Mouse (Mus musculus): ENCODE data around the gene Fbln7.

Fbln7 gene

GRCm38 (mm10) chr2:128871656-128872055 lies 8.9 kb downstream of the Fbln7 start:
- no peak for DNase-seq (ENCODE audit: low read depth in 2 of 2, low spot score in 2 of 2)

DNA sequence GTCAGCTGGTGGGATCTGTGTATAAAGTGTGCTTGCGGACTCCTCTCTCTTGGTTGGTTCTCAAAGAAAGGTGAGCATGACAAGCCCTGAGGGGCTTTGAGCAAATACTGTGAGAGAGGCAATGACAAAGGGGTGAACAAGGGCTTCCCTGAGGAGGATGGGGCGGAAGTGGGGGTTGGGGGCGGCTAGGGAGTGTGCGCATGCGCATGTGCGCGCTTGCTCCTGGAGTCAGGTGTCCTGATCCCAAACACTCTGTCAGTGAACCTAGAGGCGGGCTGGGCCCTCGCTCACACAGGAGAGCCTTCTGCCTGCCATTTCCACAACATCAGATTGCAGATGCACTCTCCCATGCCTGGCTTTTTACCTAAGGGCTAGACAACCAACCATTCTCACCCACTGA lies 9.5 kb downstream of the Fbln7 start:
- DNase-seq (ENCODE audit: low read depth in 2 of 2, low spot score in 2 of 2), result no peak

DNA sequence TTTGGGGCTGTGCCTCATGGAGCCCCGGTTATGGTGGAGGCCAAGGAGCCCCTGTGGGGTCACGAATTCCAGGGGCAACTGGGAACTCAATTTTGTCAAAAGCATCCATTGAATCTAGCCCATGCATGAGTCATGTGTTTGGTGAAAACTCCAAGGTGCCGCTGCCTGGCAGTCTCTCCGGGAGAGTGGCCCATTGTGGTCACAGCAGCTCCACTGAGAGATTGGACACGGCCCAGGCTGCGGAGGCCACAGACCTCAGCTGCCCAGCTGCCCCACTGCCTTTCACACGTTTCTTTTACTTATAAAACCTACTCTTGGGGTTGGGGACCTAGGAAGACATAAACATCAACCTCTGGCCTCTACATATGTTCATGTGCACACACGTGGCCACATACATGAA lies 12.7 kb downstream of the Fbln7 start:
- no peak for DNase-seq (ENCODE audit: low read depth in 2 of 2, low spot score in 2 of 2)

DNA sequence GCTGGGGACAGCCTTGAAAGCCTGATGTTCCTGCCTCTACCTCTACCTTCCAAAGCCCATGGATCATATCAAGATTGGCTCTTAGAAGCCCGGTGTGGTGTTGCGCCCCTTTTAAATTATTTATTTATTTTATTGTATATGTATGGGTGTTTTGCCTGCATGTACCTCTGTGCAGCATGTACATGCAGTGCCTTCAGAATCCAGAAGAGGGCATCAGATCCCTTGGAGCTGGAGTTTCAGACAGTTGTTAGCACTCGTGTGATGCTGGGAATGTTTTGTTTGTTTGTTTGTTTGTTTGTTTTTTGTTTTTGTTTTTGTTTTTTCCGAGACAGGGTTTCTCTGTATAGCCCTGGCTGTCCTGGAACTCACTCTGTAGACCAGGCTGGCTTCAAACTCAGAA lies 18.5 kb downstream of the Fbln7 start:
- peak in 1 of 2 experiments; percentile 16 for DNase-seq (ENCODE audit: low read depth in 2 of 2, low spot score in 2 of 2)

- DNase-seq (ENCODE audit: low read depth in 2 of 2, low spot score in 2 of 2), result no peak
Observed at GRCm38 (mm10) chr2:128885225-128885811, 22.5 kb downstream of the Fbln7 start.

DNA sequence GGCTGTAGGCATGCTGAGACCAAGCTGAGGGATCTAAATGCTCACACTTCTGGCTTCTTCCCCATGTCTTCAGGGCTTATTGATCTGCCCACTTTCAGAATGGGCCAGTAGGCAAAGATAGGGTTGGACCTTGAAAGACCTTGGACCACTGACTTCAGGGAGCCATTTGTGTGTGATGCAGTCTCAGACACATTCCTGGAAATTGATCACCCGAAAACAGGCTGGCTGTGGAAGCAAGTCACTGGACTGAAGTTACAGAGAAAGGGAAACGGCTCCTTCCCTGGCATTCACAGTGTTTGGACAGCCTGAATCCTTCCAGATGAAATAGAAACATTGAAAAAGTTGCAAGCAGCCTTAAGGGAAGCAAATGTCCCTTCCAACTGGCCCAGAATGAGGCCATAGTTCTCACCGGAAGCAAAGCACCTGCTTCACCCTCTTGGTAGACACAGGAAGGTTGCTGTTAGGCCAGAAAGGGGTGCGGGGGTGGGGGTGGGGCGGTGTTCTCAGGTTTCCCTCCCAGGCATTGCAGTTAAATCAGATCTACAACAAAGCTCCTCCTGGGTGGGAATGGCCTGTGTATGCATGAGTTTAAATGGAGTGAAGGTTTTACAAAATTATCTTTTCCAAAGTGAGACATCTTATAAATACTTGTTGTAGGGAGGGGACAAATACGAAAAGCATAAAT lies 25.2 kb downstream of the Fbln7 start:
- no peak for DNase-seq (ENCODE audit: low read depth in 2 of 2, low spot score in 2 of 2)

DNA sequence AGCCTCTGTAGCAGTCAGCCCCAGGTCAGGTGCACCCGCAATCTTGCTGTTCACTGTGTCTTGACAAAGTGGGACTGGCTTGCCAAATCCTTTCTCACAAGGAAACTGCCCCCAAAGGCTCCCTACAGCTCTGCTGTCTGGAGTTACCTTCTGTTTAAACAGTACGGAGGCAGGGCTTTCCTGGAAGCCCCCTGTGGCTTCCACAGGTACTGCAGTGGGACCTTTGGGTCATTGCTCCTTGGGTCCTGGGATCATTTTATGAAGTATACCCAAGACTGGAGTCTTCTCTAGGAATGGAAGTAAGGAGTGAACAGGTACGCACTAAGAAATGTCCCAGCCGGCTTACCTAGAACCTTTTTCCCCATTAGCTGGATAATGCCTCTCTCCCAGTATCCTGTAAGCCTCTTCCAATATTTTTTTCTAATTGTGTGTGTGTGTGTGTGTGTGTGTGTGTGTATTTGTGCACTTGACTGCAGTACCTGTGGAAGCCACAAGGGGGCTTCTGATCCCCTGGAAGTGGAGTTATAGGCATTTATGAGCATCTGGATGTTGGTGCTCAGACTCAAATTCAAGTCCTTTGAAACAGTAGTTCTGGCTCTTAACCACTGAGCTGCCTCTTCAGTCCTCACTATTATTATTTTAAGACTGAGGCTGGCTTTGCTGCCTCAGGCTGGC lies 28.0 kb downstream of the Fbln7 start:
- no peak for DNase-seq (ENCODE audit: low read depth in 2 of 2, low spot score in 2 of 2)

GRCm38 (mm10) chr2:128892180-128892721 lies 29.5 kb downstream of the Fbln7 start:
- DNase-seq (ENCODE audit: low read depth in 2 of 2, low spot score in 2 of 2), result no peak

GRCm38 (mm10) chr2:128902843-128903242 lies 40.1 kb downstream of the Fbln7 start:
- DNase-seq (ENCODE audit: low read depth in 2 of 2, low spot score in 2 of 2), result no peak

DNA sequence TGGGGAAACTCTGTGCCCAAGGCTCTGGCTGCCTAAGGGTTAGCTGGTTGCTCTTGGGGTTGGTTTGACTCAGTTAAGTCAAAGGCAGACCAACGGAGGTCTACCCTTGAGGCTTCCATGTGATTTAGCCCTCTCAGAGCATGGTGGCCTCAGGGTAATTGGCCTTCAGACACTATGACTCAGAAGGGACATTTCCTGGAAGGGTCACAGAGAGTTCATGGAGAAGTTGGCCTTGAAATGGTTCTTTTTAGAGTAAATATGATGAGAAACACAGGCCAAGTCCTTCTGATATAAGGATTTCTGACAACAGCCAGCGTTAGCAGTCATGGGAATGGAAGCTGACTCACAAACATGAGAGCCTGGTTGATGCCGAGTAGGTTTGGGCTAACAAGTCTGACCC lies 40.9 kb downstream of the Fbln7 start:
- no peak for DNase-seq (ENCODE audit: low read depth in 2 of 2, low spot score in 2 of 2)

- no peak for DNase-seq (ENCODE audit: low read depth in 2 of 2, low spot score in 2 of 2)
Observed at GRCm38 (mm10) chr2:128914978-128915377, 52.2 kb downstream of the Fbln7 start.

DNA sequence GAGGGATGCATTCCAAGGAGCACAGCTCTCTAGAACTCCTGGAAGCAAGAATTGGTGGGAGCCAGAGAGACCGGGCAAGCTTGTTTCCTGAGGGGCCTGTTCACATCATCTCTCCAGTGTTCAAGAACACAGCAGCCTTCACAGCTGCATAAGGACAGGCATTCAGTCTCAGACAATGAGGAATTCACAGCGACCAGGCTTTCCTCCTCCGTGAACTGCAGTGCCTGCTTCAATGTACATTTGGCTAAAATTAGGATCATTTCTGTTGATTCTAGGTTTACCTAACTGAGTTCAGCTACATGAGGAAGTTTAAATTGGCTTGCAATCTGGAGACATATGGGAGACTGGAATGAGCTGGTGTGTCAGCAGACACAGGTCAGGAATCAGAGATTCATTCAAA lies 53.7 kb downstream of the Fbln7 start:
- no peak for DNase-seq (ENCODE audit: low read depth in 2 of 2, low spot score in 2 of 2)

- DNase-seq (ENCODE audit: low read depth in 2 of 2, low spot score in 2 of 2), result no peak
Observed at GRCm38 (mm10) chr2:128924799-128925198, 62.0 kb downstream of the Fbln7 start.

- no peak for DNase-seq (ENCODE audit: low read depth in 2 of 2, low spot score in 2 of 2)
Observed at GRCm38 (mm10) chr2:128928446-128928845, 65.7 kb downstream of the Fbln7 start.

- no peak for DNase-seq (ENCODE audit: low read depth in 2 of 2, low spot score in 2 of 2)
Observed at GRCm38 (mm10) chr2:128930704-128931103, 67.9 kb downstream of the Fbln7 start.

- DNase-seq (ENCODE audit: low read depth in 2 of 2, low spot score in 2 of 2), result no peak
Observed at GRCm38 (mm10) chr2:128936256-128936655, 73.5 kb downstream of the Fbln7 start.

DNA sequence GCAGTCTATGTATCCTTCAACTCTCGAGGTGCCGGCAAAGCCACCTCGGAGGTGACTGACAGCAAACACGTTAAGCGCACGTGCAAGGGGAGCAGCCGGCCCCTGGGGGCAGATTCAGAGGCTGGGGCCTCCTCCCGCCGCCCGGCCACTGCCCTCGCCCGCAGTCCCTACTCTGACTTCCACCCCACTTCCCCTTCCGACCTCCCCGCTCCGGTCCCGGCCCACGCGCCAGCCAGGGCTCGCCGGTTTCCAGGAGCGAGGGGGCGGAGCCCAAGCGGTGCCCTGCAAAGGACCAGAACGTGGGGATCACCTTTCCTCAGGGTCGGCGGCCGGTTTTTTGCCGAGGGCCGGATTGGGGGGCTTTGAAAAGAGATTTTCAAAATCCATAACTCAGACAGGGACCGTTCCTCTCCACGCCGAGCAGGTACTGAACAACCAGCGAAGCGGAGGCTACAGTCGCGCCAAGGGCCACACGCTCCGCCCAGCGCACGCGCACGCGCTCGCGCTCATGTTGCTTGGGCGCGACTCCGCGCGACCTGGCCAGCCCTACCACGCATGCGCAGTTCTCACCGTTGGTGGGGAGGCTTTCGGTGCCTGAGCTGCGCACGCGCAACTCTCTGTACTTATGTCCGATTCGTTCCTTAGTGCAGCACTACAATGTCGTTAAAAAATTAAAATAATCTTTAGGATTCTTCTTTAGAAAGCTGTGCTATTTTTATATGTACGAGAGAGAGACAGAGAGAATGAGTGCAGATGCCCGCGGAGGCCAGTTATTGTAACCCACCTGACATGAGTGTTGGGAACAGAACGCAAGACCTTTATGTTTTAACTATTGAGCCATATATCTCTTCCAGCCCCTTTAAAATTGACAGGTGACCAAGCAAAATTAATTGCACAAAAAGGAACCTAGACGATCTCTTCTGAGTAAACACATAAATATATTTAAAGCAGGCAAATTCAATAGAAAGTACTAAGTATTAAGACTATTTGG lies 81.1 kb downstream of the Fbln7 start, which contains the start of gene Zc3h8:
Zc3h8 (minus strand) TSS at position 540 of the 991 bp plus-strand sequence.
- DNase-seq (ENCODE audit: low read depth in 2 of 2, low spot score in 2 of 2), result peak; percentile 94 to 95
